Mouse (Mus musculus): ENCODE measurements around the gene 4930595D18Rik. TPM values are rescaled to one million over a fixed set of nuclear protein-coding genes. Genes with fewer than 3 reads are reported as not detected.

4930595D18Rik gene
- 1 to 10 TPM in 1 of 2 experiments, not detected in 1; 1.2 TPM for polyA plus RNA-seq (2017; shearing (Covaris generic))

DNA sequence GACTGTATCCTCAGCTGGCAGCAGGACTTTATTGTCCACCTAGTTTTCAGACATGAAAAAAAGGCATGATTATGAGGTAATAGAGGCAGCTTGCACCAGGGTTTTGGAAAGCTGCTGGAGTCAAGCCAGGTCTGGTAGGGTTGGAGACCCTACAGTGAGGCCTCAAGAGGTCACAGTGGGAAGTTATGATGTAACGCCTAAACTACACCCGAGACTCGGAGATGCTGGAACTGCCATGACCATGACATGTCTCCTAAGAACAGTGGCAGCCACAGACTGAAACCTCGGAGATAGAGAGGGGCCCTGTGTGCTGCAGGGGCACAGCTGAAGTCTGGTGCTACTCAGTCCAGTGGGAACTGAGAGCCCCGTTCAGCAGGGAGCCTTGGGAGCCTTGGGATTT, at the start of gene 4930595D18Rik:
TSS of gene 4930595D18Rik (minus strand) at position 16 of the 400 bp plus-strand sequence.
- ATAC-seq, result no peak

GRCm38 (mm10) chr12:111233798-111234197, 49.5 kb upstream of the 4930595D18Rik start:
- ATAC-seq, result no peak

DNA sequence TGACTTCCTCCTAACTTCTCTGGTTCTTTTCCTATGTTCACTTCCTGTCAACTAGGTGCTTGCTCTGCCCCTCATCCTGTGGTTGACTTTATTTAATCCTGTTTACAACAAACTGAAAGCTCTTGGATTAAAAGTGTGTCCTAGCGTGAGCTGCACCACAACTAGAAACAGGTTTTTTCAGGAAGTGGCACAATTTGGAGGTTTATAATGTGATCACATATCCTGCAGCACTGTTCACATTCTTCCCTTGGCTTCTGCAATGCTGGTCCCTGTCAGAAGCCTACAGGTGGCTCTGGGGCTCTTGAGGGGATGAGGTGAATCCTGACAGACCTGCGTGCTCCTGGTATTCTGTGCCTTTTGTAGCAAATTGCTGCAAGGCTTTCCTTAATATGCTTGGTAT, 46.5 kb upstream of the 4930595D18Rik start:
- no peak for ATAC-seq

GRCm38 (mm10) chr12:111228488-111228887, 44.2 kb upstream of the 4930595D18Rik start:
- no peak for ATAC-seq

DNA sequence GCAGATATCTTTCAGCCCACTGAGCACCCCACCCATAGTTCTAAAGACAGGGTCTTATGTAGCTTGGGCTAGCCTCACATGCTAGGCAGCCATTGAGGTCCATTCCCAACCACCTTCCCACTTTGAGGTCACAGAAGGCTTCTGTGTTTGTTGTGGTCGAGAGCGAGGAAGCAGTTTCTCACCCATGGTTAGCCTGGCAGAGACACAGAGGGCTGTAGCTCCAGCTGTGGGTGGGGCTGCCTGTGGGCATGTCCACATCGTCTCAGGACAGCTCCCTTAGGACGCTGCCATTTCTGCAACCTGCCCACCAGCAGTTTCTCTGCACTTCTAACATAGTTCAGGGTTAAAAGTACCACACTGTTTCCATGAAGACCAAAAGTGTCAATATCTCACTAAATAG, 43.1 kb upstream of the 4930595D18Rik start:
- no peak for ATAC-seq

- ATAC-seq, result no peak
Observed at GRCm38 (mm10) chr12:111225197-111225780, 41.0 kb upstream of the 4930595D18Rik start.

GRCm38 (mm10) chr12:111218867-111219266, 34.6 kb upstream of the 4930595D18Rik start:
- ATAC-seq, result no peak

DNA sequence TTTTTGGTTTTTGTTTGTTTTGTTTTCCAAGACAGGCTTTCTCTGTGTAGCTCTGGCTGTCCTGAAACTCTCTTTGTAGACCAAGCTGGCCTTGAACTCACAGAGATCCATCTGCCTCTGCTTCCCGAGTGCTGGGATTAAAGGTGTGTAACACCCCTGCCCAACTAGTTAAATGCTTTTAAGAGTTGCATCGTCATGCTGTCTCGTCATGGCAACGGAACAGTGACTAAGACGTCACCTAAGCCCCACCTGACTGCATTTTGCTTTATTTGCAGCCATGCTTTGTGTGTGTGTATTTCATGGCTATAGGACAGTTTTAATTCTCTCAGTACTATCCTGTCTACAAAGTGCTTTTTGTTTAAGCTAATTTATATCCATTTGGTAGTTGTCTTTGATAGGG, 27.4 kb upstream of the 4930595D18Rik start:
- no peak for ATAC-seq

DNA sequence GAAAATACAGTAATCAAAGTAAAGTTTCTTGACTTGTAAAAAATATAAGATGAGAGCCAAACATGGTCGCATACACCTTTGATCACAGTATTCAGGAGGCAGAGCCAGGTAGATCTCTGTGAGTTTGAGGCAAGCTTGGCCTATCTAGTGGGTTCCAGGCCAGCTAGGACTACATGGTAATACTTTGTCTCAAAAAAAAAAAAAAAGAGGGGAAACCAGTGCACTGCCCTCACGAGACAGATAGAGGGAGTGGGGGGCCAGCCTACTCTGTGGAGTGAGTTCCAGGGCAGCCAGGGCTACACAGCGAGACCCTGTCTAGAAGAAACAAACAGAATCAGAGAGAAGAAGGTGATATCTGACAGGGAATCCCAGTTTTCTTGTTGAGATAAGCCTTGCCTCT, 23.4 kb upstream of the 4930595D18Rik start:
- ATAC-seq, result no peak

GRCm38 (mm10) chr12:111203945-111204344, 19.7 kb upstream of the 4930595D18Rik start:
- ATAC-seq, result no peak

GRCm38 (mm10) chr12:111203076-111203475, 18.8 kb upstream of the 4930595D18Rik start:
- no peak for ATAC-seq

DNA sequence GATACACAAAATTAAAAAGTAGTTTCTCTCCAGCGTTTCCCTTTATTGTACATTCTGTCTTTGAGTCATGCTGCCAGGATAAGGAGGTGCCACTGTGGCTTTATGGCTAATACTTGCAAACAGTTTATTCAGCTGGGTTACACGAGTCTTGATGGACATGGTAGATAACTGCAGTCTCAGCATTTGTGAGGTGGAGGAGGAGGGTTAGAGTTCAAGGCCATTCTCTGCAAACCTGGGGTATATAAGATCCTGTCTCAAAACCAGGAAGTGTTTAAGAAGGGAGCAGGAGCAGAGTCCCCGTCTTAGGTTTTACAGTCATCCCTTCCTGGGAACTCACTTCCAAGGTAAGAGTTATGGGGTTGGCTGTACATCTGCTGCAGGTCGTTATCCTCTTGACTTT, 12.3 kb upstream of the 4930595D18Rik start:
- no peak for ATAC-seq

GRCm38 (mm10) chr12:111193331-111193730, 9.0 kb upstream of the 4930595D18Rik start:
- no peak for ATAC-seq

- ATAC-seq, result no peak
Observed at GRCm38 (mm10) chr12:111192777-111193176, 8.5 kb upstream of the 4930595D18Rik start.

DNA sequence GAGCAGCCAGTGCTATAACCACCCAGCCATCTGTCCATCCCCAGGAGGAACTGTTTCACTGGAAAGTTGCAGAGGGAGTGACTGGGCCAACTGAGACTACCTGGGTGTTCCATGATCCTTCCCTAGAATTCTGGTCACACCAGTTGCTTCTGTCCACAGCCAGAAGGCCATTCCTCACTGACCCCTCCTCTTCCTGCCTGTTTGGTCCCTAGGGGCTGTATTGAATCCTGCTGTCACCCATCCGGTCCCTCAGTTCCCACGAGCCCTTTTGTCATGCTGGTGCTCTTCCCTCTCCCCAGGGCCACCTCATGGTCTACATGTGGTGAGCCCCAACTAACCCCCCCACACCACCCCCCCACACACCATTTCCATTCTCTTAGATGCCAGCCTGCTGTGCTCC, 6.6 kb upstream of the 4930595D18Rik start:
- no peak for ATAC-seq

DNA sequence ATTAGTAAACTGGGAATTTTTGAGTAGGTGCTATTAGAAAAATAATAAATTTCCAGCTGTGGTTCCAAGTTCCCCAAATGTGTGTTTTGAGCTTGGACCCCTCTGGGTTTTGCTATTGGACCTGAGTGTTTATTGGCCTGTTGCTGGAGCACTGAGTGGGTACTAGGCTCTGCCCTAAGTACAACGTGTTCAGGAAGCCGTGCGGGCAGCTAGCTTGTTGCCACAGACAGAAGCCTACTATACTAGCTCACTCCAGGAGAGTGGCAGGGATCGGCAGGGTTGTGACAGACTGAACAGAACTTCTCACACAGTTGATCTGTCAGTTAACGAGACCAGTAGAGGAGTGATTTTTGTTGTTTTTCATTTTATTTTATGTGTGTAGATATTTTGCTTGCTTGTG, 6.1 kb upstream of the 4930595D18Rik start:
- no peak for ATAC-seq

GRCm38 (mm10) chr12:111188295-111188694, 4.0 kb upstream of the 4930595D18Rik start:
- no peak for ATAC-seq

DNA sequence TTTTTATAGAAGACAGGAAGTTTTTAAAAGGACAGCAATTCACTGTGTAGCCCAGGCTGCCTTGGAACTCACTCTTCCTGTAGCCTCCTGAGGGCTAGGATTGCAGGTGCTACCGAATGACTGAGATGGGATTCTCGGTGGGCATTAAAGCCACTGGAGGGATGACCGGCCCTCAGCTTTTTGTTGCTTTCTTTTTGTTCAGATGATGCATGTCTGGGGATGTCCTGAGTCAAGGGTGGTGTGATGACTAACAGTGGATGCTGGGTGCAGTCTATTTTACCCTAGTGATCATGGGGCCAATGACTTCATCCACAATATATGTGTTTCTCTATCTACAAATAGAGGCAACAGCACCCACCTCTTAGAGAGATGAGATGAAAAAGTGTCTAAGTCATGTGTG, 2.7 kb upstream of the 4930595D18Rik start:
- ATAC-seq, result no peak

- ATAC-seq, result no peak
Observed at GRCm38 (mm10) chr12:111182378-111182777, 1.9 kb downstream of the 4930595D18Rik start.

GRCm38 (mm10) chr12:111181848-111182247, 2.4 kb downstream of the 4930595D18Rik start:
- peak; percentile 83 for ATAC-seq

DNA sequence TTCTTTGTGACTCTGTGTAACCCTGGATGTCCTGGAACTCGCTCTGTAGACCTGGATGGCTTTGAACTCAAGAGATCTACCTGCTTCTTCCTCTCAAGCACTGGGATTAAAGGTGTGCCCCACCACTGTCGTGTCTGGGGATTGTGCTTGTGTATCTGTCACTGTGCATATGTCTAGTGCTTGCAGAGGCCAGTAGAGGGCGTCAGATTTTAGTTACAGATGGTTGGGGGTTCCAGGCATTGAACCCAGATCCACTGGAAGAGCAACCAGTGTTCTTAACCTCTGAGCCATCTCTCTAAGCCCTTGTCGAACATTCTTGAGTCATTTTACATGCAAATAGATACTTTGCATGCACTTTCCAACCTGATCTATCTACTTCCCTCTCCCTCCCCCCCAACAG, 5.5 kb downstream of the 4930595D18Rik start:
- no peak for ATAC-seq

DNA sequence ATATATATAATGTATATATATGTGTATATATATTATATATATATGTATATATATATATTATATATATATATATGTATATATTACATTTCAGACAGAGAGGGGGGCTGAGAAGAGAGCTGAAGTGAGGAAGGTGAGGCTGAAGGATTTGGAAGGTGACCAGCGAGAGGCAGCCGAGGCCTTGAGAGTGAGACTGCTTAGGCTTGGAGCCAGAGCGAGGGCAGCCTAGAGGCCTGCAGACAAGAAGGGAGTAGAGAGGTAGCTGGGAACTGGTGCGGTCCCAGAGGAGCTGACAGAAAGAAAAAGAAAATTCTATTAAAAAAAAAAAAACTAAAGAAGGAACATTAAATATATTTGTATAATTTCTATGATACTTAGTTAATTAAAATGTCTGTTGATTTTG, 15.4 kb downstream of the 4930595D18Rik start:
- no peak for ATAC-seq

- ATAC-seq, result no peak
Observed at GRCm38 (mm10) chr12:111166681-111167289, 17.5 kb downstream of the 4930595D18Rik start.

DNA sequence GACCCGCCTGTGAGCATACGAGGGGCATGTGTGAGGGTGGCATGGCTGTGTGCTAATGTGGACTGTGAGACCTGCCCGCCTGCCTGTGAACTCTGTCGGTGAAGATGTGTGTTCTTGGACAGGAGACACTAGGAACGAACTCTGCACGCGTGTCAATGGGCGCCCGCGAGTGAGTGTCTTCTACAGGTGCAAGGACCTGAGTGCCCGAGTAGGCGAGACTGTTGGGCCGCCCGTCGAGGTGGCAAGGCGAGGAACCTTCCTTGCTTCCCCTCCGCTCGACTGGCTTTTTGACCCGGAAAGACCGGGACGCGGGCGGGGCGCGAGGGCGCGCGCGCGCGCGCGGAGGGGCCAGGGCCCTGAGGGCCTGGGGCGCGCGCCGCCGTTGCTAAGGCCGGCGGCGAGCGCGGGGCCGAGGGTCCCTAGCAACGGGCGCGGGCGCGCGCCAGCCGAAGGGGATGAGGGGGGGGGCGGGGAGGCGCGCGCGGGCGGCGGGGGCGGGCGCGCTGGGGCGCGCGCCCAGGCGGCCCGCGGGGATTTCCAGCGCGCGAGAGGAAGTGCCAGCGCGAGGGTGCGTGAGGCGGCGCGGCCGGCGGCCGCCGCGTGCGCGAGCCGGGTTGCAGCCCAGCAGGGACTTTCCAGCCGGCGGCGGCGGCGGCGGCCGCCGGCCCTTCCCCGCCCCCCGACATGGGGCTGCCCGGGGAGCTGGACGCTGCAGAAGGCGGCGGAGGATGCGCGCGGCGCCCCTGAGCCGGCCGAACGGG, 18.3 kb downstream of the 4930595D18Rik start, which contains the start of gene Traf3:
TSS of gene Traf3 (plus strand) at position 540 of the 761 bp plus-strand sequence.
- peak; percentile 67 for ATAC-seq

All from CD4-positive, CD25-positive, alpha-beta regulatory T cell, adult 4 months (primary cell).